Comparison of ENCODE assay signal across 12 mouse cellular contexts in genomic region chr16:95864106-95864505, GRCm38 (mm10).
DNase-seq lines count a peak whose midpoint lies in the region.
"Had no signal": no experiment of that assay in that cellular context is flagged by ENCODE, and none has a peak within 500 bp of the region (broad histone marks: within the 10 kb centered on the region; RNA-seq: fewer than 3 reads in every experiment).

No protein-coding gene starts in this region.

- DNase-seq in gastrocnemius, postnatal 25 days, result peak; percentile 4
- DNase-seq in gastrocnemius, adult 18-20 months (ENCODE audit: low spot score), result no peak
- peak; percentile 10 for DNase-seq in heart, postnatal 4 days
- DNase-seq in heart, postnatal 10 days, result no peak
- DNase-seq in thymus, postnatal 14 days, result peak; percentile 35
- DNase-seq in thymus, postnatal 0 days (ENCODE audit: low spot score), result no peak
- no peak for DNase-seq in cerebellum, postnatal 14 days
- DNase-seq: adrenal gland, postnatal 25 days; gastrocnemius, postnatal 36 days; kidney, adult 18-20 months; lung, adult 18-20 months; right cerebral cortex, postnatal 25 days had no signal

- intact Hi-C loops in heart, postnatal 10 days (cut with DNase I), result loop anchor here (5.0 kb wide), 1 partner anchor 207 kb away; no protein-coding TSS in a partner anchor

Comparison
In these comparisons a context has a peak if more than half of its experiments do, and no peak if none do; other contexts are left out.
1. DNase-seq: peak in gastrocnemius, postnatal 25 days (single experiment), heart, postnatal 4 days (single experiment) and thymus, postnatal 14 days (single experiment); none in gastrocnemius, adult 18-20 months (single experiment), heart, postnatal 10 days (0 of 2), thymus, postnatal 0 days (single experiment) and cerebellum, postnatal 14 days (0 of 2).